ENCODE assay signal across 12 mouse cellular contexts in genomic region chr9:85701981-85702380, GRCm38 (mm10).
"Had no signal": no experiment of that assay in that cellular context is flagged by ENCODE, and none has a peak within 500 bp of the region (broad histone marks: within the 10 kb centered on the region; RNA-seq: fewer than 3 reads in every experiment).

No protein-coding gene starts in this region.

- DNase-seq: retina, postnatal 1 day; right cerebral cortex, adult 18-20 months; right cerebral cortex, postnatal 14 days; right cerebral cortex, postnatal 25 days; right cerebral cortex, postnatal 4 days; spleen, adult 18-20 months; thymus, adult 18-20 months; thymus, adult 2 months; thymus, postnatal 14 days; thymus, postnatal 25 days; thymus, postnatal 36 days; thymus, postnatal 4 days had no signal
